8 mouse cellular contexts compared by ENCODE assay signal in genomic region chr7:104369736-104370414, GRCm38 (mm10). TPM values are rescaled to one million over a fixed set of nuclear protein-coding genes. Genes with fewer than 3 reads are reported as not detected.
DNase-seq lines count a peak whose midpoint lies in the region; ATAC-seq lines count a peak whose summit lies in the region.

Trim30b (minus strand) TSS chr7:104369884.

- DNase-seq in adrenal gland, postnatal 14 days = peak; percentile 4
- DNase-seq in adrenal gland, adult 18-20 months (ENCODE audit: low spot score in 2 of 2) = no peak
- DNase-seq in 3T3-L1 (ENCODE audit: low read depth, low spot score) = peak; percentile 68
- peak; percentile 63 for DNase-seq in lung, postnatal 25 days (ENCODE audit: low spot score)
- DNase-seq in c-Kit-positive CD71-positive TER-119-positive erythroid progenitor cells, embryonic 14.5 days (ENCODE audit: low spot score) = no peak
- DNase-seq in urinary bladder, postnatal 25 days (ENCODE audit: low spot score) = no peak

- peak; percentile 92 for ATAC-seq in granulocyte monocyte progenitor cell, adult 5-6 weeks (replicated peaks; ENCODE audit: poor library complexity, severe bottlenecking)
- no peak for ATAC-seq in forebrain, embryonic 16.5 days

- H3K27ac ChIP-seq in forebrain, embryonic 16.5 days (ENCODE audit: low read length) = no peak within 1 kb of the TSS

- H3K36me3 ChIP-seq in forebrain, embryonic 16.5 days (ENCODE audit: control insufficient read depth, insufficient read depth) = no peaks in the 10 kb centered on the region

- H3K27me3 ChIP-seq in forebrain, embryonic 16.5 days (replicated peaks; ENCODE audit: control insufficient read depth, insufficient read depth, low read length) = no peaks in the 10 kb centered on the region

- H3K9ac ChIP-seq in forebrain, embryonic 16.5 days (replicated peaks; ENCODE audit: low read depth, low read length) = no peak within 1 kb of the TSS

- no peak within 1 kb of the TSS for H3K4me2 ChIP-seq in forebrain, embryonic 16.5 days (ENCODE audit: low read length)

- H3K4me1 ChIP-seq in forebrain, embryonic 16.5 days (replicated peaks; ENCODE audit: control insufficient read depth, insufficient read depth, low read length) = no peaks in the 10 kb centered on the region

- H3K4me3 ChIP-seq in forebrain, embryonic 16.5 days (replicated peaks; ENCODE audit: low read length) = no peak within 1 kb of the TSS

- H3K9me3 ChIP-seq in forebrain, embryonic 16.5 days (ENCODE audit: control insufficient read depth, low read length) = no peaks in the 10 kb centered on the region

- WGBS in forebrain, embryonic 16.5 days = 68% methylated on average over 1 of the region's 1 CpGs

RNA-seq across cellular contexts. Expression of gene Trim30b, which starts in this region (rescaled TPM):
- total RNA-seq in adrenal gland, postnatal 14 days (2021) = 0.53 TPM in 1 of 2 replicates, not detected in the other
- total RNA-seq in adrenal gland, adult 18-20 months (2021) = under 1 TPM in 1 of 2 experiments, not detected in 1; 0.38 TPM
- total RNA-seq in granulocyte monocyte progenitor cell, adult 5-6 weeks (2014; fragmentation: Nextera tagmentation) = 0.15 TPM in 1 of 2 replicates, not detected in the other
- total RNA-seq in granulocyte monocyte progenitor cell, adult 5-6 weeks (2017) = 0.77 and 1.5 TPM in 2 replicates
- polyA plus RNA-seq in forebrain, embryonic 16.5 days (2015; fragmentation: Nextera tagmentation; extraction: Ambion mirVana) = not detected in 2 replicates

Comparison
In these comparisons a context has a peak if more than half of its experiments do, and no peak if none do; other contexts are left out.
1. Peak in DNase-seq in adrenal gland, postnatal 14 days; RNA of the gene not detected or under 1 TPM.
2. DNase-seq: peak in 3T3-L1 (single experiment) and lung, postnatal 25 days (single experiment); none in adrenal gland, adult 18-20 months (0 of 2), c-Kit-positive CD71-positive TER-119-positive erythroid progenitor cells, embryonic 14.5 days (single experiment) and urinary bladder, postnatal 25 days (single experiment).